ENCODE assay signal across 12 mouse cellular contexts in the genomic region with DNA sequence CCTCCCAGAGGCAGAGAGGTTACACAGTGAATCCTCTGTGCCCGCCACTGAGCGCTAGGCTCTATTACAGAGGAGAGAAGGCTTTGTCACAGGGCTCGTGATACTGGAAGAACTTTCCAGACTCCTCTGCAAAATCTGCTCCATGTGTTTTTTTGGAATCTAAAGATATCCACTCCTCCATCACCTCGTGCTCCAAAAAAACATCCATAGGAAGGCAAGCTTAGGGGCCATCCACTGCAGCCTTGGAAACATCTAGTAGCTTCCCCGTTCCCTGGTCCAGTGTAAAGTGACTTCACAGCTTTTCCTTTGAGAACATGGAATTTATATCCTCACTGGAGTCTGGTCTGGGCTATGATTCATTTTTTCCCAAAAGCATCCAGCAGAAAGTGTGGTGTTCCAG.
A peak's percentile ranks its signal among the peaks of the same experiment; 100 is the strongest.
DNase-seq lines count a peak whose midpoint lies in the region.
"Had no signal": no experiment of that assay in that cellular context is flagged by ENCODE, and none has a peak within 500 bp of the region (broad histone marks: within the 10 kb centered on the region; RNA-seq: fewer than 3 reads in every experiment).

No protein-coding gene starts in this region.

- peak; percentile 47 to 64 for DNase-seq in frontal cortex, adult 2 months (ENCODE audit: extremely low spot score in 1 of 2, low spot score in 1 of 2)
- DNase-seq in layer of hippocampus, adult 11-12 months (ENCODE audit: low spot score): peak; percentile 9
- peak; percentile 25 to 58 for DNase-seq in left cerebral cortex, adult 9 months (ENCODE audit: low spot score in 2 of 2)
- peak; percentile 29 for DNase-seq in right cerebral cortex, postnatal 25 days
- no peak for DNase-seq in kidney, adult 9 months
- DNase-seq in adrenal gland, postnatal 4 days (ENCODE audit: low spot score in 2 of 2): no peak
- DNase-seq in urinary bladder, postnatal 14 days (ENCODE audit: low spot score): no peak
- DNase-seq: adrenal gland, postnatal 25 days; cerebellum, postnatal 14 days; embryo, embryonic 11 days; kidney, adult 8-10 months; kidney, postnatal 4 days had no signal

Comparison
In these comparisons a context has a peak if more than half of its experiments do, and no peak if none do; other contexts are left out.
1. DNase-seq: peak in frontal cortex, adult 2 months (2 of 2), layer of hippocampus, adult 11-12 months (single experiment), left cerebral cortex, adult 9 months (2 of 2) and right cerebral cortex, postnatal 25 days (single experiment); none in kidney, adult 9 months (single experiment), adrenal gland, postnatal 4 days (0 of 2) and urinary bladder, postnatal 14 days (single experiment).